Mouse (Mus musculus) R1 (cell line): Measurements from ENCODE around the gene Grin3b.

Experiments used
- DNase-seq: peaks from one replicate; pipeline ENCODE4 v3.0.0-alpha.2; 2018; ENCODE audit warnings: low read depth, low spot score

Gene Grin3b

GRCm38 (mm10) chr10:80016931-80017330 is 46.4 kb downstream of the Grin3b start:
- DNase-seq, result no peak

- no peak for DNase-seq
Observed at GRCm38 (mm10) chr10:80017361-80017760, 46.8 kb downstream of the Grin3b start.

GRCm38 (mm10) chr10:80017771-80018170 is 47.3 kb downstream of the Grin3b start:
- no peak for DNase-seq

- DNase-seq, result no peak
Observed at GRCm38 (mm10) chr10:80018739-80019297, 48.3 kb downstream of the Grin3b start.

GRCm38 (mm10) chr10:80019471-80020131 is 49.1 kb downstream of the Grin3b start:
- peak; percentile 58 for DNase-seq

- DNase-seq, result no peak
Observed at GRCm38 (mm10) chr10:80020191-80020590, 49.7 kb downstream of the Grin3b start.

- DNase-seq, result no peak
Observed at GRCm38 (mm10) chr10:80020603-80021319, 50.2 kb downstream of the Grin3b start.

GRCm38 (mm10) chr10:80021320-80021641 is 50.8 kb downstream of the Grin3b start:
- no peak for DNase-seq

- no peak for DNase-seq
Observed at GRCm38 (mm10) chr10:80022164-80022563, 51.6 kb downstream of the Grin3b start.

GRCm38 (mm10) chr10:80022806-80023205 is 52.3 kb downstream of the Grin3b start:
- no peak for DNase-seq

GRCm38 (mm10) chr10:80023758-80024157 is 53.2 kb downstream of the Grin3b start:
- no peak for DNase-seq

- no peak for DNase-seq
Observed at GRCm38 (mm10) chr10:80024229-80025043, 53.9 kb downstream of the Grin3b start.

- DNase-seq, result no peak
Observed at GRCm38 (mm10) chr10:80025044-80025347, 54.5 kb downstream of the Grin3b start.

- DNase-seq, result no peak
Observed at GRCm38 (mm10) chr10:80025463-80025862, 54.9 kb downstream of the Grin3b start.

- peak; percentile 88 for DNase-seq
Observed at GRCm38 (mm10) chr10:80025889-80026288, 55.4 kb downstream of the Grin3b start.
